Comparison of ENCODE assay signal across 29 mouse cellular contexts in the genomic region with DNA sequence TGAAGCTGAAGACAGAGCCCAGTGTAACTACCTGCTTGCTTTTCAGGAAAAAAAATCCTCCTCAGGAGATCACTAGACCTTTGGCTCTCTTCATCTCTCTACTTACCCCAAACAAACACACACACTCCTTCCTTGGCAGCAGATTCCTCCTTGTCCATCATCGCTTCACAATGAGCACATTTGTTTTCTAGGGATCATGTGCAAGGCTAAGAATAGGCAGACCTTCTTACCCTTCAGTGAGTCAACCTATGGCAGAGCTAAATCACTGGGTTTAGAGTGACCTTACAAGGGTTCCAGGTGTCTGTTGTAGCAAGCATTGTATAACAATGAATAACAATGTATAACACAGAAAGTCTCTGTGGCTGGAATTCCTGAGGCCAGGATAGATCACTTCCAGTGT. TPM values are rescaled to one million over a fixed set of nuclear protein-coding genes. Genes with fewer than 3 reads are reported as not detected.
DNase-seq lines count a peak whose midpoint lies in the region; ATAC-seq and TF ChIP-seq lines count a peak whose summit lies in the region.
"Had no signal": no experiment of that assay in that cellular context is flagged by ENCODE, and none has a peak within 500 bp of the region (broad histone marks: within the 10 kb centered on the region; RNA-seq: fewer than 3 reads in every experiment).

No protein-coding gene starts in this region.

- H3K4me2 ChIP-seq in limb, embryonic 13.5 days (replicated peaks), result no peak overlapping the region
- H3K4me2 ChIP-seq in heart, embryonic 16.5 days (ENCODE audit: low read depth, low read length), result no peak overlapping the region
- H3K4me2 ChIP-seq in stomach, embryonic 15.5 days, result no peak overlapping the region
- H3K4me2 ChIP-seq: forebrain, embryonic 13.5 days; intestine, embryonic 15.5 days; liver, embryonic 15.5 days; midbrain, embryonic 15.5 days had no signal

- no peak overlapping the region for H3K9ac ChIP-seq in limb, embryonic 13.5 days
- H3K9ac ChIP-seq in heart, embryonic 16.5 days (ENCODE audit: low read length), result no peak overlapping the region
- H3K9ac ChIP-seq in stomach, embryonic 15.5 days, result no peak overlapping the region
- H3K9ac ChIP-seq: forebrain, embryonic 13.5 days; intestine, embryonic 15.5 days; liver, embryonic 15.5 days; midbrain, embryonic 15.5 days had no signal

- peak overlapping the region; percentile 65 for H3K27ac ChIP-seq in gastrocnemius, adult 2 months
- 0 out of 2 replicates have a peak overlapping the region, but pooled peaks have one; percentile 17 for H3K27ac ChIP-seq in limb, embryonic 13.5 days
- H3K27ac ChIP-seq in limb, embryonic 10.5 days, result no peak overlapping the region
- H3K27ac ChIP-seq in heart, embryonic 16.5 days (ENCODE audit: low read length), result peak overlapping the region; percentile 48
- H3K27ac ChIP-seq in stomach, embryonic 15.5 days, result peak overlapping the region; percentile 26; the same call in 1 of the 2 replicates
- H3K27ac ChIP-seq in kidney, adult 2 months (ENCODE audit: insufficient read depth, low read depth, low read length), result no peak overlapping the region
- H3K27ac ChIP-seq: forebrain, embryonic 13.5 days; hindbrain, embryonic 10.5 days; layer of hippocampus, adult 2 months; liver, embryonic 15.5 days; midbrain, embryonic 15.5 days had no signal

- no peaks in the 10 kb centered on the region for H3K27me3 ChIP-seq in limb, embryonic 13.5 days
- H3K27me3 ChIP-seq in limb, embryonic 10.5 days (ENCODE audit: low read depth, poor library complexity, severe bottlenecking), result no peaks in the 10 kb centered on the region
- no peaks in the 10 kb centered on the region for H3K27me3 ChIP-seq in heart, embryonic 16.5 days (ENCODE audit: control insufficient read depth, insufficient read depth, low read length)
- H3K27me3 ChIP-seq in stomach, embryonic 15.5 days (replicated peaks), result no peaks in the 10 kb centered on the region
- no peaks in the 10 kb centered on the region for H3K27me3 ChIP-seq in kidney, adult 2 months (replicated peaks; ENCODE audit: control insufficient read depth, insufficient read depth, low read length)
- H3K27me3 ChIP-seq: intestine, embryonic 15.5 days had no signal

- no peaks in the 10 kb centered on the region for H3K36me3 ChIP-seq in limb, embryonic 13.5 days
- no peaks in the 10 kb centered on the region for H3K36me3 ChIP-seq in limb, embryonic 10.5 days
- H3K36me3 ChIP-seq in heart, embryonic 16.5 days (ENCODE audit: control insufficient read depth, insufficient read depth), result no peaks in the 10 kb centered on the region
- H3K36me3 ChIP-seq in stomach, embryonic 15.5 days, result no peaks in the 10 kb centered on the region
- no peaks in the 10 kb centered on the region for H3K36me3 ChIP-seq in kidney, adult 2 months (ENCODE audit: control insufficient read depth, insufficient read depth, low read length)
- H3K36me3 ChIP-seq: hindbrain, embryonic 10.5 days; intestine, embryonic 15.5 days; liver, embryonic 15.5 days; midbrain, embryonic 15.5 days had no signal

- TF ChIP-seq POLR2A in kidney, adult 2 months (IDR thresholded peaks at IDR 0.05; ENCODE audit: low read depth, low read length), result no peak

- no peak overlapping the region for H3K4me3 ChIP-seq in gastrocnemius, adult 2 months
- no peak overlapping the region for H3K4me3 ChIP-seq in limb, embryonic 13.5 days
- no peak overlapping the region for H3K4me3 ChIP-seq in limb, embryonic 10.5 days
- H3K4me3 ChIP-seq in heart, embryonic 16.5 days (ENCODE audit: low read length), result no peak overlapping the region
- H3K4me3 ChIP-seq in stomach, embryonic 15.5 days (replicated peaks), result no peak overlapping the region
- H3K4me3 ChIP-seq in kidney, adult 2 months (ENCODE audit: insufficient read depth, low read depth, low read length), result no peak overlapping the region
- H3K4me3 ChIP-seq: forebrain, embryonic 13.5 days; hindbrain, embryonic 10.5 days; intestine, embryonic 15.5 days; layer of hippocampus, adult 2 months; liver, embryonic 15.5 days; midbrain, embryonic 15.5 days had no signal

- H3K4me1 ChIP-seq in limb, embryonic 13.5 days, result peaks cover 41% of the 10 kb centered on the region
- peaks cover 38% of the 10 kb centered on the region for H3K4me1 ChIP-seq in limb, embryonic 10.5 days
- peaks cover 25% of the 10 kb centered on the region for H3K4me1 ChIP-seq in heart, embryonic 16.5 days (ENCODE audit: control insufficient read depth, insufficient read depth, low read length)
- peaks cover 17% of the 10 kb centered on the region for H3K4me1 ChIP-seq in stomach, embryonic 15.5 days
- H3K4me1 ChIP-seq in kidney, adult 2 months (ENCODE audit: control insufficient read depth, insufficient read depth, low read length), result peaks cover 2% of the 10 kb centered on the region; the same call in 1 of the 2 replicates

- no peak for TF ChIP-seq CTCF in gastrocnemius, adult 2 months (IDR thresholded peaks at IDR 0.05)
- no peak for TF ChIP-seq CTCF in kidney, adult 2 months (conservative IDR thresholded peaks at IDR 0.05; ENCODE audit: insufficient read depth, insufficient read length, low read depth, low read length)

- WGBS in limb, embryonic 13.5 days, result 72% methylated on average over 1 of the region's 1 CpGs
- 79% methylated on average over 1 of the region's 1 CpGs for WGBS in limb, embryonic 10.5 days
- 53% methylated on average over 1 of the region's 1 CpGs for WGBS in heart, embryonic 16.5 days
- 76% methylated on average over 1 of the region's 1 CpGs for WGBS in stomach, embryonic 15.5 days
- WGBS in kidney, adult 2 months, result 88% methylated on average over 1 of the region's 1 CpGs

- peak; percentile 17; the same call in 1 of the 2 replicates for ATAC-seq in limb, embryonic 13.5 days (ENCODE audit: low FRiP score, low read depth)
- ATAC-seq in heart, embryonic 16.5 days (replicated peaks; ENCODE audit: extremely low read depth, insufficient read depth, low FRiP score), result no peak
- ATAC-seq in stomach, embryonic 15.5 days (ENCODE audit: insufficient read depth, low FRiP score, low read depth), result no peak
- ATAC-seq: CD4-positive, CD25-positive, alpha-beta regulatory T cell, adult 4 months; forebrain, embryonic 13.5 days; hindbrain, embryonic 16.5 days; intestine, embryonic 15.5 days; midbrain, embryonic 15.5 days had no signal

- intact Hi-C loops in gastrocnemius, adult 2 months (cut with DNase I), result no loop called here

- no peaks in the 10 kb centered on the region for H3K9me3 ChIP-seq in limb, embryonic 13.5 days
- no peaks in the 10 kb centered on the region for H3K9me3 ChIP-seq in limb, embryonic 10.5 days (replicated peaks)
- H3K9me3 ChIP-seq in heart, embryonic 16.5 days (replicated peaks; ENCODE audit: control insufficient read depth, low read length), result no peaks in the 10 kb centered on the region
- no peaks in the 10 kb centered on the region for H3K9me3 ChIP-seq in stomach, embryonic 15.5 days
- H3K9me3 ChIP-seq: forebrain, embryonic 13.5 days; hindbrain, embryonic 10.5 days; intestine, embryonic 15.5 days; liver, embryonic 15.5 days; midbrain, embryonic 15.5 days had no signal

- no peak for DNase-seq in gastrocnemius, adult 2 months
- no peak for DNase-seq in gastrocnemius, postnatal 4 days (ENCODE audit: low spot score in 2 of 2)
- no peak for DNase-seq in limb, embryonic 10.5 days (ENCODE audit: low spot score)
- DNase-seq in retina, postnatal 1 day, result no peak
- no peak for DNase-seq in kidney, adult 2 months
- DNase-seq: adrenal gland, adult 8-10 months; cerebellum, adult 11-12 months; cerebellum, postnatal 10 days; kidney, adult 9 months; kidney, postnatal 25 days; liver; thymus, postnatal 25 days had no signal

RNA-seq across cellular contexts. Expression of a gene that starts 5.2 kb away (rescaled TPM):
- 1 to 10 TPM; 5.0 to 10.0 TPM for total RNA-seq in gastrocnemius, adult 2 months (2021)
- total RNA-seq in gastrocnemius, postnatal 4 days (2021), result 10 to 100 TPM; 65.8 to 68.1 TPM
- polyA plus RNA-seq in limb, embryonic 13.5 days (2015; fragmentation: Nextera tagmentation; extraction: Ambion mirVana), result 55.2 and 55.3 TPM in 2 replicates
- 33.5 and 36.6 TPM in 2 replicates for polyA plus RNA-seq in limb, embryonic 10.5 days (2016; fragmentation: Nextera tagmentation; extraction: Ambion mirVana)
- polyA plus RNA-seq in heart, embryonic 16.5 days (2015; fragmentation: Nextera tagmentation; extraction: Ambion mirVana), result 64.0 and 72.7 TPM in 2 replicates
- 48.3 and 53.4 TPM in 2 replicates for polyA plus RNA-seq in stomach, embryonic 15.5 days (2015; fragmentation: Nextera tagmentation; extraction: Ambion mirVana)
- polyA plus RNA-seq in kidney, adult 2 months (2012; rRNA removed), result 9.3 and 9.7 TPM in 2 replicates

RNA-seq across cellular contexts. Expression of a gene that starts 31.8 kb away (rescaled TPM):
- 10 to 100 TPM in 1 of 2 experiments, 1 to 10 TPM in 1; 8.0 to 13.0 TPM for total RNA-seq in gastrocnemius, adult 2 months (2021)
- 10 to 100 TPM; 62.1 to 70.0 TPM for total RNA-seq in gastrocnemius, postnatal 4 days (2021)
- 11.7 and 13.1 TPM in 2 replicates for polyA plus RNA-seq in limb, embryonic 13.5 days (2015; fragmentation: Nextera tagmentation; extraction: Ambion mirVana)
- 22.1 and 22.8 TPM in 2 replicates for polyA plus RNA-seq in limb, embryonic 10.5 days (2016; fragmentation: Nextera tagmentation; extraction: Ambion mirVana)
- 6.5 and 7.5 TPM in 2 replicates for polyA plus RNA-seq in heart, embryonic 16.5 days (2015; fragmentation: Nextera tagmentation; extraction: Ambion mirVana)
- polyA plus RNA-seq in stomach, embryonic 15.5 days (2015; fragmentation: Nextera tagmentation; extraction: Ambion mirVana), result 8.2 and 9.3 TPM in 2 replicates
- polyA plus RNA-seq in kidney, adult 2 months (2012; rRNA removed), result 5.2 and 6.1 TPM in 2 replicates
- polyA plus RNA-seq: CD4-positive, CD25-positive, alpha-beta regulatory T cell, adult 4 months had no signal

RNA-seq across cellular contexts. Expression of a gene that starts 58.5 kb away (rescaled TPM):
- total RNA-seq in gastrocnemius, adult 2 months (2021), result not detected
- total RNA-seq in gastrocnemius, postnatal 4 days (2021), result not detected
- not detected in 2 replicates for polyA plus RNA-seq in limb, embryonic 13.5 days (2015; fragmentation: Nextera tagmentation; extraction: Ambion mirVana)
- not detected in 2 replicates for polyA plus RNA-seq in limb, embryonic 10.5 days (2016; fragmentation: Nextera tagmentation; extraction: Ambion mirVana)
- polyA plus RNA-seq in heart, embryonic 16.5 days (2015; fragmentation: Nextera tagmentation; extraction: Ambion mirVana), result 15.3 and 18.5 TPM in 2 replicates
- not detected in 2 replicates for polyA plus RNA-seq in stomach, embryonic 15.5 days (2015; fragmentation: Nextera tagmentation; extraction: Ambion mirVana)
- polyA plus RNA-seq in kidney, adult 2 months (2012; rRNA removed), result 0.23 TPM in 1 of 2 replicates, not detected in the other
- total RNA-seq: adrenal gland, adult 8-10 months; gastrocnemius, adult 8-10 months; granulocyte monocyte progenitor cell, adult 5-6 weeks; layer of hippocampus, adult 2 months had no signal
- polyA plus RNA-seq: CD4-positive, CD25-positive, alpha-beta regulatory T cell, adult 4 months; forebrain, embryonic 13.5 days; hindbrain, embryonic 10.5 days; hindbrain, embryonic 16.5 days; intestine, embryonic 15.5 days; liver, embryonic 15.5 days; lung, embryonic 16.5 days; macrophage; midbrain, embryonic 15.5 days; neural tube, embryonic 14.5 days; small intestine, adult 2 months had no signal

Comparison
In these comparisons a context has a peak if more than half of its experiments do, and no peak if none do; other contexts are left out.
1. H3K27ac ChIP-seq: peak in gastrocnemius, adult 2 months (single experiment), limb, embryonic 13.5 days (single experiment), heart, embryonic 16.5 days (single experiment) and stomach, embryonic 15.5 days (single experiment); none in limb, embryonic 10.5 days (single experiment) and kidney, adult 2 months (single experiment).
2. RNA of a gene that starts 58.5 kb away (polyA plus RNA-seq): 15.3 to 18.5 TPM in heart, embryonic 16.5 days; not detected in limb, embryonic 13.5 days, not detected in limb, embryonic 10.5 days, not detected in stomach, embryonic 15.5 days and 0.23 TPM in kidney, adult 2 months; every median in the first group is over 10 times any median in the second.